Mouse (Mus musculus): Measurements from ENCODE around the gene Gmppa. TPM values are rescaled to one million over a fixed set of nuclear protein-coding genes. Genes with fewer than 3 reads are reported as not detected.

Gmppa gene
- polyA plus RNA-seq, 1 experiment from 2014 or later, result 103 TPM

- Histone ChIP-seq H3K4me3 (replicated peaks) (no peak overlapping the region), H3K9me3 (replicated peaks) (no peaks in the 10 kb centered on the region), H3K27ac (replicated peaks) (no peak overlapping the region), H3K4me2 (replicated peaks) (no peak overlapping the region), H3K9ac (no peak overlapping the region), H3K27me3 (peaks cover 61% of the 10 kb centered on the region), H3K36me3 (no peaks in the 10 kb centered on the region), H3K4me1 (peaks cover 34% of the 10 kb centered on the region)
- ATAC-seq (ENCODE audit: insufficient number of reproducible peaks, low FRiP score, low TSS enrichment, low read depth), result no peak
- 13% methylated on average over 14 of the region's 14 CpGs for WGBS
Observed at GRCm38 (mm10) chr1:75456746-75457564, 21.2 kb downstream of the Gmppa start.

- Histone ChIP-seq H3K27ac (replicated peaks) (no peak overlapping the region), H3K4me1 (peaks cover 34% of the 10 kb centered on the region), H3K4me2 (replicated peaks) (peak overlapping the region; percentile 55), H3K4me3 (replicated peaks) (no peak overlapping the region), H3K9me3 (replicated peaks) (no peaks in the 10 kb centered on the region), H3K36me3 (no peaks in the 10 kb centered on the region), H3K9ac (no peak overlapping the region), H3K27me3 (peaks cover 53% of the 10 kb centered on the region)
- WGBS, result 3% methylated on average over 8 of the region's 10 CpGs
- ATAC-seq (ENCODE audit: insufficient number of reproducible peaks, low FRiP score, low TSS enrichment, low read depth), result no peak
Observed at GRCm38 (mm10) chr1:75457710-75458024, 21.9 kb downstream of the Gmppa start.

GRCm38 (mm10) chr1:75458025-75458788 lies 22.5 kb downstream of the Gmppa start:
- no peak; the same call in 1 of the 2 replicates for ATAC-seq (ENCODE audit: insufficient number of reproducible peaks, low FRiP score, low TSS enrichment, low read depth)
- H3K27me3 ChIP-seq, result peaks cover 48% of the 10 kb centered on the region
- WGBS, result 4% methylated on average over 42 of the region's 42 CpGs

GRCm38 (mm10) chr1:75458789-75459684 lies 23.3 kb downstream of the Gmppa start:
- no peak for ATAC-seq (ENCODE audit: insufficient number of reproducible peaks, low FRiP score, low TSS enrichment, low read depth)
- no peaks in the 10 kb centered on the region for H3K36me3 ChIP-seq
- no peak overlapping the region for H3K9ac ChIP-seq
- H3K9me3 ChIP-seq (replicated peaks), result no peaks in the 10 kb centered on the region
- peak overlapping the region; percentile 35 for H3K4me3 ChIP-seq (replicated peaks)
- WGBS, result 17% methylated on average over 23 of the region's 23 CpGs
- peaks cover 48% of the 10 kb centered on the region for H3K27me3 ChIP-seq
- H3K27ac ChIP-seq (replicated peaks), result 0 out of 2 replicates have a peak overlapping the region, but pooled peaks have one; percentile 39
- peaks cover 34% of the 10 kb centered on the region for H3K4me1 ChIP-seq
- H3K4me2 ChIP-seq (replicated peaks), result peak overlapping the region; percentile 55

More at GRCm38 (mm10) chr1:75458025-75458788, 22.5 kb downstream of the Gmppa start:
- Histone ChIP-seq H3K9ac (no peak overlapping the region), H3K36me3 (no peaks in the 10 kb centered on the region), H3K4me2 (replicated peaks) (peak overlapping the region; percentile 55), H3K4me3 (replicated peaks) (peak overlapping the region; percentile 35), H3K27ac (replicated peaks) (0 out of 2 replicates have a peak overlapping the region, but pooled peaks have one; percentile 39), H3K4me1 (peaks cover 34% of the 10 kb centered on the region), H3K9me3 (replicated peaks) (no peaks in the 10 kb centered on the region)

GRCm38 (mm10) chr1:75460297-75460696 lies 24.6 kb downstream of the Gmppa start:
- Histone ChIP-seq H3K27ac (replicated peaks) (no peak overlapping the region), H3K9me3 (replicated peaks) (no peaks in the 10 kb centered on the region), H3K36me3 (no peaks in the 10 kb centered on the region), H3K4me1 (peaks cover 25% of the 10 kb centered on the region), H3K4me2 (replicated peaks) (no peak overlapping the region), H3K9ac (no peak overlapping the region), H3K4me3 (replicated peaks) (no peak overlapping the region), H3K27me3 (peaks cover 43% of the 10 kb centered on the region)
- 70% methylated on average over 7 of the region's 7 CpGs for WGBS
- ATAC-seq (ENCODE audit: insufficient number of reproducible peaks, low FRiP score, low TSS enrichment, low read depth), result no peak

GRCm38 (mm10) chr1:75462636-75463035 lies 26.9 kb downstream of the Gmppa start:
- Histone ChIP-seq H3K4me3 (replicated peaks) (no peak overlapping the region), H3K27ac (replicated peaks) (no peak overlapping the region), H3K4me2 (replicated peaks) (no peak overlapping the region), H3K4me1 (peaks cover 21% of the 10 kb centered on the region), H3K27me3 (peaks cover 24% of the 10 kb centered on the region), H3K9me3 (replicated peaks) (no peaks in the 10 kb centered on the region), H3K9ac (no peak overlapping the region), H3K36me3 (no peaks in the 10 kb centered on the region)
- no peak for ATAC-seq (ENCODE audit: insufficient number of reproducible peaks, low FRiP score, low TSS enrichment, low read depth)
- 70% methylated on average over 1 of the region's 1 CpGs for WGBS

- WGBS, result 65% methylated on average over 5 of the region's 5 CpGs
- peaks cover 11% of the 10 kb centered on the region for H3K4me1 ChIP-seq
- H3K4me3 ChIP-seq (replicated peaks), result no peak overlapping the region
- no peak overlapping the region for H3K4me2 ChIP-seq (replicated peaks)
- no peak overlapping the region for H3K9ac ChIP-seq
- ATAC-seq (ENCODE audit: insufficient number of reproducible peaks, low FRiP score, low TSS enrichment, low read depth), result no peak
- no peaks in the 10 kb centered on the region for H3K36me3 ChIP-seq
- H3K27me3 ChIP-seq, result peaks cover 15% of the 10 kb centered on the region; the same call in 1 of the 2 replicates
- no peaks in the 10 kb centered on the region for H3K9me3 ChIP-seq (replicated peaks)
- no peak overlapping the region for H3K27ac ChIP-seq (replicated peaks)
Observed at GRCm38 (mm10) chr1:75463652-75464204, 28.0 kb downstream of the Gmppa start.

- 0 out of 2 replicates have a peak, but pooled peaks cover under 1% of the 10 kb centered on the region for H3K36me3 ChIP-seq
- H3K9ac ChIP-seq, result no peak overlapping the region
- peak overlapping the region; percentile 31 for H3K4me2 ChIP-seq (replicated peaks)
- peaks cover 4% of the 10 kb centered on the region; the same call in 1 of the 2 replicates for H3K4me1 ChIP-seq
- no peaks in the 10 kb centered on the region for H3K9me3 ChIP-seq (replicated peaks)
- no peak overlapping the region for H3K27ac ChIP-seq (replicated peaks)
- H3K27me3 ChIP-seq, result peaks cover 13% of the 10 kb centered on the region; the same call in 1 of the 2 replicates
- ATAC-seq (ENCODE audit: insufficient number of reproducible peaks, low FRiP score, low TSS enrichment, low read depth), result peak; percentile 82
- H3K4me3 ChIP-seq (replicated peaks), result no peak overlapping the region
- WGBS, result 7% methylated on average over 14 of the region's 14 CpGs
Observed at GRCm38 (mm10) chr1:75467215-75467927, 31.6 kb downstream of the Gmppa start.

- Histone ChIP-seq H3K27me3 (peaks cover 13% of the 10 kb centered on the region; the same call in 1 of the 2 replicates), H3K36me3 (peaks cover 19% of the 10 kb centered on the region)
- whole genome bisulfite sequencing, result 72% methylated on average over 17 of the region's 17 CpGs
Observed at GRCm38 (mm10) chr1:75469287-75469825, 33.6 kb downstream of the Gmppa start.

GRCm38 (mm10) chr1:75476441-75476840 lies 40.7 kb downstream of the Gmppa start:
- Histone ChIP-seq H3K9me3 (replicated peaks) (no peaks in the 10 kb centered on the region), H3K4me1 (peaks cover 35% of the 10 kb centered on the region), H3K4me3 (replicated peaks) (no peak overlapping the region), H3K9ac (no peak overlapping the region), H3K27ac (replicated peaks) (no peak overlapping the region), H3K4me2 (replicated peaks) (no peak overlapping the region), H3K27me3 (peaks cover 15% of the 10 kb centered on the region; the same call in 1 of the 2 replicates), H3K36me3 (peaks cover 46% of the 10 kb centered on the region)
- WGBS, result 92% methylated on average over 11 of the region's 11 CpGs
- no peak for ATAC-seq (ENCODE audit: insufficient number of reproducible peaks, low FRiP score, low TSS enrichment, low read depth)

More at GRCm38 (mm10) chr1:75469287-75469825, 33.6 kb downstream of the Gmppa start:
- no peaks in the 10 kb centered on the region for H3K9me3 ChIP-seq (replicated peaks)
- no peak overlapping the region for H3K4me2 ChIP-seq (replicated peaks)
- H3K4me1 ChIP-seq, result peaks cover 7% of the 10 kb centered on the region; the same call in 1 of the 2 replicates
- H3K9ac ChIP-seq, result no peak overlapping the region
- H3K27ac ChIP-seq (replicated peaks), result no peak overlapping the region
- ATAC-seq (ENCODE audit: insufficient number of reproducible peaks, low FRiP score, low TSS enrichment, low read depth), result no peak
- H3K4me3 ChIP-seq (replicated peaks), result no peak overlapping the region
